Mouse (Mus musculus): Measurements from ENCODE around the gene Glis3.

DNA sequence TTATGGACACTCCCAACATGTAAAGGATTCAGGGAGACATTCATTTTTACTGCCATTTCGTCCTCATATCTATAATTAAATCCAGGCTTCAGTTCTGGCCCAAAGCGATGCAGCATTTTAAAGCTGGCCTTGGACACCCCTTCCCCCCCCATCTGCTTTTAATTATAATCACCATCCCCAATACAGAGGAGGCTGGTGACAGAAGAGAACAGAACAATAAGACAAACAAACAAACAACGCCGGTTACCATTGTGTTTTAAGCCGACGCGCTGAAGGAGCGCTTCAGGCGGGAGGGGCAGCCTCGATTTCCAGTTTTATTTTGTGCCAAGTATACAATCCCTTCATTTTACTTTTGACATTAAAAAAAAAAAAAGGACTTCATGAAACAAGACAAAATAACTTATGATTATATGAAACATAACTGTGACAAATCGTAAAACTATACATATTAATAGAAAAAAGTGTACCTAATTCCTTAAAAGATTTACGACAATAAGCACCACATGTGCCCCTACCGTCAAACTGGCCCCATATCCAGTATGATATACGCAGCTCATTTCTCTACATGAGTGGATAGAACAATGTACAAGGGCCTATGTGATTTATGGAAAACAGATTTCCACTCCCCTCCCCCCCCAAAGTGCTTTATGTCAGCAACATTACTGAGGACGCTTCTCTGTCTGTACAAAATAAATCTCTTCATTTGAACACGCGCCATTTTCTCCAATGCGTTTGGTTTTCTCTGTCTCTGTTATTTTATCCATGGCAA, 420.8 kb downstream of the Glis3 start:
- TF ChIP-seq CTCF (IDR thresholded peaks at IDR 0.05): no peak
- TF ChIP-seq EP300 (IDR thresholded peaks at IDR 0.05): no peak
